Mouse (Mus musculus) frontal cortex, postnatal 14 days (tissue): ENCODE measurements at regions not wholly inside any gene's neighbourhood (a gene's known extent, or its start where the extent isn't known, plus 50 kb on each side); places are given as distances from the start of the nearest gene placed in this dataset.

Experiments
- DNase-seq, 2 experiments: peaks; one replicate each; pipeline ENCODE4 v3.0.0; 2022; ENCODE audit warnings: low spot score in 2 of 2

DNA sequence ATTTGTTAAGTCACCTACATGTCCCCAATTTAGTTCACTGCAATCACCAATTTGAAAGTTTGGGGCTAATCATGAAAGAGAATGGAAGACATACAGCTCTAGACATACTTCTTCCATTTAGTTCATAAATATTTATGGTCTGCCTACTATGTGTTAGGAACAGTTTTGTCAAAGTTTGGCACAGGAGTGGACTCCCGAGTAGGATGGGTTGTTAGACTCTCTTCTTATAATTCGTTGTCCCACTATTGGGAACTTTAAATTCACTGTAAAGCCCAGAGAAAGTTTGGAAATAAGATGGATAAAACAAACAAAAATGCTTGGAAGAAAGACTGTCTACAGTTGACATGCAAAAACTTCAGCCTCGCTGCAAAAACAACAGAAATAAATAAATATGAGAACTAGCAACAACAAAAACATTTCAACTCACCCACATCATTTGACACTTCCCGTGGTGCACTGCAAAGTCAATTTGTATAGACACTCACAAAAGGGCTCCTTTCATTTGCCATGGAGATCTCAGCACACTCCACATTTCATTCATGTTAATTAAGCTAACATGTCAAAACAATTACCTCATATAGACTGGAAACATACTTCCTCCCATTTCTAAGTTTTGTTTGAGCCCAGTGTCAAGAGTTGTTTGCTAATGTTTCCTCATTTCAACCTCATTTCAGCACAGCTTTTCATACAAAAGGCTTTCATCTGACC lies 570.2 kb upstream of the Kirrel3 start:
- DNase-seq: no peak

DNA sequence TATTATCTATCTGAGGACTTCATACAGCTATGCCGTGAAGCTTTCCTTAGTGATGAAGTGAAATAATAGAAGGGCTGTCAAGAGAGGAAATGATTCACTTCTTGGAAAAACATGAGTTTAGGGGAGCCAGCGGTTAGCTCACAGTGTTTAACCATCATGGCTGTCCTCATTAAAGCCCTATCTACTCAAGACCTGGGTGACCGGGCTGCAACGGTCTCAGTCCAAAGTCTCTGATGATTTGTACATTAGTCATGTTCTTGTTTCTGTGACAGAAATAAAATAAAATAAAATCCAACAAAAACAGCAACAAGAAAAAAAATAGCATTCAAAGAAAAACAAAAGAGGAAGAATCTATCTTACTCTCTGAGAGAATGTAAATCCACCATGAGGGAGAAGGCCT lies 555.4 kb upstream of the Kirrel3 start:
- no peak for DNase-seq

DNA sequence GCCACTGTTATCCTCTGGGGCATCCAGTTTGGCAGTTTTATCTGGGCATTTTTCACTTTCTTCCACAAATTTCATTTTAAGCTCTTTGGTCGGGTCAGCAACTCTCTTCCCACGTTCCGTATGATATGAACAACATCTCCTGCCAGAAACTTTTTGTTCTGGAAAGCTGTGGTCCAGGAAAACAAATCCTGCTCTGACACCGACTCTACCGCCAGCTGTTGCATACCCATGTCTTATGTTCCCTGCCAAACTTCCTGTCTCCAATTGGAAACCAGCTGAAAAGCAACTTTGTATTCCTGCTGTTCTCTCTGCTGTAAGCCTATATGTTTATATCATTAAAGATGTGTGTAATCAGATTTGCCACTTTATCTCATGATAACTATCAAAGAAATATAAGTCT lies 551.6 kb upstream of the Kirrel3 start:
- DNase-seq: no peak

DNA sequence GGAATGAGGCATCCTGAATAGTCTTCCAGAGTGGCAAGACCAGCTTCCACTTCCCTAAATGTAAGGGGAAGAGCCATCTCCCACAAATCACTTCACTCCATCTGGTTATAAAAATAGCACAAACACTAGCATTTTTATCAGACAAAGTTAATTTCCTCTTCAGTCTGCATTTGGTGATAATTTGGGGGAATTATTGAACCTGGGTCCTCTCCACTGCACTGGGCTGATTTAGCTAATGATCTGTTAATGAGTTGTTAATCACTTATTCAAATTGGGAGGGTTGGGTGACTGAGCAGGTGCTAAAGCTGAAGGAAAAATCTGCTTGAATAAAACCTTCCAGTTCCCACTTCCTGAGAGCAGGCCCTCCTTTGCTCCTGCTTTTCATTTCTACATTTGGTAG lies 531.4 kb upstream of the Kirrel3 start:
- no peak for DNase-seq
